Mouse (Mus musculus) megakaryocyte, adult 5-6 weeks (primary cell): Measurements from ENCODE around the gene Gata3. TPM values are rescaled to one million over a fixed set of nuclear protein-coding genes. Genes with fewer than 3 reads are reported as not detected.

Source experiments
- ATAC-seq: 2 replicates; pipeline ENCODE4 v1.8.0; 2016; ENCODE audit warnings: mild to moderate bottlenecking, inconsistent platforms; ENCODE audit not compliant: poor library complexity, severe bottlenecking
- total RNA-seq, 2 experiments: library from RNA; stranded (forward) in 1 of 2; stranded (reverse) in 1 of 2; fragments of 153-499, 151-499 nt in 1 of 2; fragments of 221-1000, 200-1000 nt in 1 of 2; gene quantifications; 2 replicates each; pipeline versions ENCODE4 v1.2.3 to v1.2.4; 2015 to 2017

Gata3 gene
- total RNA-seq, 2 experiments from 2014 or later: 0.45 to 1.2 TPM

DNA sequence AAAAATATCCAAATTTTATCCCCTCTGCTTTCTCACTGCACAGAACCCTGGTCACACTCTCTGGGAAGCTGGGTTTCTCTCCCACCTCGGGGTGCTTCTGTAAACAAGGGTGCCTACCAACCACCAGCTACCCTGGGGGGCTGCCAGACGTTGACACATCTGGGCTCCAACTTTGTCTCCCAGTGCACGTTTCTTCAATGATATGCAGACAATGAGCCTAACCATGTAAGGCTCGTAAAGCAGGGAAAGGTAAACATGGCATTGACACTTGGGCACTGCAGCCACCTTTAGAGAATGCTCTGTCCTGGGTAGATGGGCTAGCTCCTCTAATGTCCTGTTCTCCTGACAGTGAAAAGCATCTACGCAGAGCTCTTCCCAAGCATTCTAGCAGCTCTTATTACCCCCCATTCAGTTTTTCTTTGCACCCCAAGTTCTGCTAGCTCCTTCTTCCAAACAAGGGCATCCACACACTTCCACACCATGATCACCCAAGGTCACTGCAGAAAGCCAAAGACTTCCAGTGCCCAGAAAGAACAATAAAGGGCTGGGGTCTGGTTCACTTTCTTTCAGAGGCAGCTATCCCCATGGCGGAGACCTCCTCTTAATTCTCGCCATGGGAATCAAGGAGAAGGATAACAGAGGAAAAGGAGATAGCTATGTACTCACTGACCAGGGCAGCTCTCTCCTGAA is 2.8 kb downstream of the Gata3 start:
- no peak for ATAC-seq

DNA sequence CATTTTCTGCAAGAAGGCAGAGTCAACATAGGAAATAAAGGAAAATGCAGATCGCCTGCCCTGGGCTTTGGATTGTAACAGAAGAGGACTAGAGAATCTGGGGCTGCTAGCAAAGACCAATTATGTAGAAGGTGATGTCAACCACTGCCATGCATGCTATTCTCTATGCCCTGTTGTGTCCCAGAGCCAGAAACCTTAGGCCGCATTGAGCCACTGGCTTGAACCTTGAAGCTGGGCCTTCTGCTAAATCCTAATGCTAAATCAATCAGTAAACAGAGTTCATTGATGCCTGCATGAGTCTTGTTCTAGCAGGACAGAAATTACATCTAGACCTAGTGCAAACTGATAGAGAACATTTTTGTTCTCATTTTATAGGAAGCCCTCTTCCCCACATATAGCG is 3.8 kb downstream of the Gata3 start:
- ATAC-seq: no peak

DNA sequence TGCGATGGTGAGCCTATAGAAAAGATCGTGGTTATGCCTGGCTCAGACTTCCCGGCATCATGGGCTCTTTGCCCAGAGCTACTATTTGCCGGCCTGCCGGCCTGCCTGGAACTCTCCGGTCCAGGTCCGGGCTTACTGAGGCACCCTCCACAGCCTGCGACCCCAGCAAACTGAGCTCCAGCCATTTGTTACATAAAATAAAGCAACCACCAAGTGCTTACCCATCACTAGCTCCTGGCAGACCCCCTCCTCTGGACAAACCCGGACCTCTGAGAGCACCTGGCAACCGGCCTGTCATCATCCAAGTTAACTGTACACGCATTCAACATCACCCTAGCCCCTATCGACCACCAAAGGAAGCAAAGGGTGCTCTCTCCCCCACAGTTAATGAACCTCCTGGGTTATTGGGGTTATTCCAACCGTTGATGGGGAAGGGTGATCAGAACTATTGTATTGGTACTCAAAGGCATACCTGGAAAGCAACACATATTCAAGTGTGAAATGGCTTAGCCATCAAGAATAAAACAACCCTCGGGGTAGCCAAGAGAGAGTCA is 4.5 kb downstream of the Gata3 start:
- ATAC-seq: no peak

DNA sequence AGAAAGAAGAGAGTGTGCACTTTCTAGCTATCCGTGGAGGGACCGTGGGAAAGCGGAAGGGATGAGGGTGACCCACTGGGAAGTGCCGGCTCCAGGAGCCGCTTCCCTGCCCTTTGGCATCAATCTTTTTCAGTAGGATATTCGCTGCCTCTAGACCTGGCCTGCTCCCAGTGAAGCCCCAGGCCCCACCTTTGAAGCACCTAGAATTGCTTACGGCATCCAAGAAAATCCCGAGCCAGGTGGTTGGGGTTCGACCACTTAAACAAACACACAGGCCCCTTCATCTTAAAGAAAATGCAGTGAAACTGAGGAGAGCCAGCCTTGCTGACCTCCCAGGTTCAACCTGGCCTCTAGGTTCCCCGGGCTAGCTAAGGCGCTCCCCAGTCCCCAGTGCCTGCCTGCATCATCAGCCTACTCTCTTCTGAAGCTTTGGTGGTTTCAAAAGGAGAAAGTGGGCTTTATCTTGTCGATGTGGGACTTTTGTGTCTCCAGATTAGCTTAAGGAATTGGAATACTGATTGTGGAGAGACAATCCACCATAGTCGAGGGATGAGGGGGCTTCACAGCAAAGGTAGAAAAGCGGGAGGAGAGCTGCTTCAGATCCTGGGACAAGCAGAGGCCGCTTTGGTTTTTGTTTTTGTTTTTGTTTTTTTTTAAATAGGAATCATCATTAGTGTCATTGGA is 5.2 kb downstream of the Gata3 start:
- ATAC-seq: no peak

DNA sequence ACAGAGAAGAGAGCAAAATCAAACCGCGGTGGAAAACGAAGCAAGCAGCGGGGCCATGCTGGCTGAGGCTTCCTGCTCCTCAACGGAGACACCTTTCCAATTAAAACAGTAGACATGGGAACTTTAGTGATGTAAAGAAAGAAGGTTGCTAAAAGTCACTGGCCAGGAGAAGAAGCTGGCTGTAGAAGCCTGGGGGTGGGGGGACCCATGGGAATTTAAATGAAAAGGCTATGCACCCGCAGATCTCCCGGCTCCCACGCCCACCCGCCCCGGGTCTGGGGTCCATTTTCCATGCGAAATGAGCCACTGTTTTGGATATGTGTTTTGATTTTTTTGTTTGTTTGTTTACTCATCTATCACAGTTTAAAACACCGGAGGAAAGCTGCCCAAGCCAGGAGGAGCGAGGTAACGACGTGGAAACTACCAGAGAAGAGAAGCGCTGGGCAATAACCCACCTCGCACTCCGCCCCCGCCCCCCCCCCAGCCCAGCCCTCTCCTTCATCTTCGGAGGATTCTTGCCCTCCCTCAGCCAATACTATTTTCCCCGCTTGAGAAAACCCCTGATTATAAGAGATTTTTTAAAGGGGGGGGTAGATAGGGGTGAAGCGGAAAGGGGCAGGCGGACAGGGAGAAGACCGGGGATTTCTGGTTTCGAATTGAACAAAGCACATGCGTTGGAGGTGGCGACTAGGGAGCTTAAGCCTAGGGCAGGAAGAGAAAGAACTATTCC is 5.9 kb downstream of the Gata3 start:
- ATAC-seq: no peak

DNA sequence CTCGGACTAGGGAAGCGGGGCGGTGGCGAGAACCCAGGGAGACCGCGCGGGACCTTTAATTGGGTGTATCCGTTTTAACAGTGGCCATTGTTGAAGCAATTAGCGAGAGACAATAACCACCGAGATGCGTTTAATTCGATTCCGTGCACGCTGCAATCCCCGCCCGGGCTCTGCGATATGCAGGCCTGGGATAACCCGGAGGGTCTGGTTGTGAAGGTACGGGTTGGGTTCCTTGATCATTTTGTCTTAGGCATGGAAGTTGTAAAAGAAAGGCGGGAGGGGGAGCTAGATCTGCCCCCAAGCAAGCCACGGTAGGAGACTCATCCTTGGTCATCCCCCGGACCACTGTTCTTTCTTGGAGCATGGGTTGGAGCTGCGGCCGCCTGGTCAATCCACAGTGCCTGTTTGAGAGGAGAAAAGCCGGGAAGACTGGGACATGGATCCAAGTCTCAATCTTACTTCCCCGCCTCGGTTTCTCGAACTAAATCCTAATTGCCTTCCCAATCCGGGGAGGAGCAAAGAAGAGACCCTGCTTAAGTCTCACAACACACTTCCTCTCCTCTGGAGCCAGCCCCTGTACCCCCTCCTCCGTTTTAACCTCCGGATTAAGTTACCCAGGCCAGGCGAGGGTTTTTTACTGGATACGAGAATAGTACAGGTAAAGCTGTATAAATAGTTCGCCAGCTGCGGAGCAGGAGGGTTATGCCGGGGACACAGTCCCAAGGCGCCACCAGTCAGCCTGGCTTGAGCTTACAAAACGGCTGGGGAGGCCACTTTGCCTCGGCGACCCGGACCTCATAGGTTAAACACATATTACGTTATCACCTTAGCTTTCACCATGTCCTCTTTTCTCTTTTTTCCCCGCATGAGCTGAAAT is 6.7 kb downstream of the Gata3 start:
- no peak for ATAC-seq

DNA sequence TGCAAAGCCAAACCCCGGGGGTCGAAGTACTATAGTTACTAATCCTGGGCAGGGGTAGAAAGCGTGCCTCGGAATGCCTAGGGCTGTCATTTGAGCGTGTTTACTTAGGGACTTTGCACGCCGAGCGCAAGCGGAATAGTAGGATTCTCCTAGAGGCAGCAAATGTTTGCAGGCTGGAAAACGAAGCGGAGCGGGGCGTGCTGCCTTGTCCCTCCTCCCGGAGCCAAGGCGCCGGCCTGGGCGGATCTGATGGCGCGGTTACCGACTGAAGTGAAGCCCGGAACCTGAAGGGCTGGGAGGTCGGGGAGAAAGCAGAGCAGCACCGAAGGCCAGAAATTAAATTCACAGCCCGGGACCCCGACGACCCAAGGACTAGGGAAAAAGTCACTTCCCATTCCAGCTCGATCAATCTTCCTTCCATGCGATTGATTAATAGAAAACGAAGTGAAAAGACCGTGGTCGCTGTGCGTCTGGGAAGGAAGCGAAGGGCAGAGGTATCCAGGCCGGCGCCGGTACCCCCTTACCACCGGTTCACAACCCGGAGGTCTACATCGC is 7.4 kb downstream of the Gata3 start:
- no peak for ATAC-seq

DNA sequence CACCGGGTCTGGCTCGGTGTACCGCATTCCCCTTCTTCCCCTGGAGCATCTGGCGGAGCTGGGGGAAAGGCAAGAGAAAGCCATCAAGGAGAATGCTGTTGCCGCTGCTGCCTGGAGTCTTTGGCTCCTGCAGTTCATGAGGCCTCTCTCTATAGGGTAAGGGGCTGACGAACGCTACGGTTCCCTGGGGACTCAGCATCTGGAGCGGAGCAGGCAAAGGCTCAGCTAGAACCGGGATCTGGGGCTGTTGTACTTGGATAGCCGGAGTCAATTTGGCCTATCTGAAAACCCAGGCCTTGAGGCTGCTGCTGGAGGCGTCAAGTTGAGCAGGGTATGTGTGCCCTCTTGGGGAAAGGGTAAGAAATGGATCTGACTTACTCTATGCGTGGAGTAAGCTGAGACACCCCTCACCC is 8.2 kb downstream of the Gata3 start:
- no peak for ATAC-seq

DNA sequence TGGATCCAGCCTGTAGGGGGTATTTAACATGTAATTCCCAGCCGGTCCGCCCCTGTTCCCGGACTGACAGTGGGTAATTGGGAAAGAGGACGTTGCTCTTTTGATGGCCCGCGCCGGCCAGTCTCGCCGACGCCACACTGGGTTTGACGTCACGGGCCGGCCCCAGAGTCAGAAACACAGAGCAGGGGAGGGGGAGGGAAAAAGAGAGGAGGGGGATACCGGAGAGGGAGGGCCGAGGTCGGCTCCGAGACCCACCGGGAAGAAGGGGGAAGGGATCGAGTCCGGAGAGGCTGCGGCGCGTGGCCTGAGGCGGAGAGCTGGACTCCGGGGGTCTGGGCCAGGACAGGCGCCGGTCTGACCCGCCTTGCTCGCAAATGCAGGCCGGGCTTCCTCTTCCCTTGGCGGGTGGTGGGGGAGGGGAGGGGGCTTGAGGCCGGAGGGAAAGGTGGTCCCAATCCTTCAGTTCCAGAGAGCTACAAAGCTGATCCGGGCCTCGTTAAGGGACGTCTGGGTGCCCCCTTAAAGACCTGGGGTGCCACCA is 8.7 kb downstream of the Gata3 start, which contains the start of gene 4930412O13Rik:
Gene 4930412O13Rik, plus strand, starts transcription at position 202 of the 541 bp plus-strand sequence.
- no peak for ATAC-seq

DNA sequence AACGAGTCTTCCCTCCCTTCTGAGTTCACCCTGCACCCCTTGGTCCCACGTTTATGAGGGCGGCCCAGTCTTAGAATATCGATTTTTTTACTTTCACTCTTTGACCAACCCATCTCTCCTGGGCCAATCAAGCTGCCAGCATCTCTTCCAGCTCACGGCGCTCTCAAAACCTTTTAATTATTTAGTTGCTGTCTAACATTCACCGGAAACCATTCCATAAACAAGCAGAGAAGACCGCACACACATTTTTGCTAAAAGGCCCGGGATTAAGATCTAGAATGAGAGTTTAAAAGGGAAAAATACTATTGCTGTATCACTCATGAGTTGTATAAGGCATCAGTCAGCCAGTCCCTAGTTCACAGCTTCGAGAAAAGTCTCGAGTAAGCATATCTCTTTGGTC is 9.6 kb downstream of the Gata3 start:
- ATAC-seq: no peak

DNA sequence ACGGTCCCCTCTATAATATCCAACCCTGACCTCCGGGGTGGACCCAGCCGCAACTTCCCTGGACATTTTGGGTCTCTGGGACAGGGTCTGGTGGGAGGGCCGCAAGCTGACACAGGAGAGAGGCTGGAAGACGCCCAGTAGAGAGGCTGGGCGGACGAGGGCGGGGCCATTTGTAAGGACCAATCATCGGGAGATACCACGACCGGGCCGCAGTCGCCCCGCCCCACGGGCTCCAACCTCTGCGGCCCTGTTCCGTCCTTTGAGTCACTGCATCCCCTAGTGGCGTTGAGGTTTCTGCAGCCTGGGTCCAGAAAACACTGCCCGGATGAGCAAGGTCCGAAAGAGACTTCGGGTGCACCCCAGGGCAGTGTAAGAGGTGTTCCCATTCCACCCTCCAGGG is 10.3 kb downstream of the Gata3 start:
- ATAC-seq: peak; percentile 88

DNA sequence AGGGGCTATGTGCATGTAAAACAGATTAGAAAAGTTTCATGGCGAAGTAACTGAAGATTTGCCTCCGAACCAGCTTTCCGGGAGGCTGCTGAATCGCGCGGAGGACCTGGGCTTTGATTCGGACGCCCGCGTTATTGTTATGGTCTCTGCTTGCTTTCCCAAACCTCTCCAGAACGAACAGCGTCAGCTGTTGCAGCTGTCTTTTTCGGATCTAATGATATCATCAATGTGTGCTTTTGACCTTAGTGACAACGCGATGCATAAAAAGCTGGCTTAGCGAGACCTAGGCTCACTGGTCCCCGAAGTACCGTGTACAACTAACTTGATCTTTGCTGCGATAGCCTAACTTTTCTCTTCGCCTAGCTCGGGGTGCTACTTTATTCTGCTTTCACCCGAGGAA is 10.7 kb downstream of the Gata3 start:
- ATAC-seq: peak; percentile 20

DNA sequence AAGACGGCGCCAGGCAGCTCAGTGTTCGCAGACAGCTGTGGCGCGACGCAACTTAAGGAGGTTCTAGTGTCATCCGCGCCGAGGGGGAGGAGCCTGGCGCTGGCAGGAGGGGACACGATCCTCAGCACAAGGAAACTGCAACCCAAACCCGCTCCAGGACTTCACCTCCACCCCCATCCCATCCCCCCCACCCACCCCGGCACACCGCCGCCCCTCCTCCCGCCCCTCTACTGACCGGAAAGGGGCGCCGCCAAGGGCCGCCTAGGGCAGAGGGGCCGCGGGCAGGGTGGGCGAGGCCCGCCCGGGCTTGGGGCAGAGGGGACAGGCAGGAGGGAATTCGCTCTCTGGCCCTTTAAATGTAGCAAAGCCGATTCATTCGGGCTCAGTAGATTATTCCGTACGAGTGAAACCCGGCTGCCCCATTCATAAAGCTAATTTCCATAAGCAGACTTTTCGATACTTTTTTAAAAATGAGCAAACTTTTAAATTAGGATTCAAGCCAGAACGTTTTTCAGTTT is 11.2 kb downstream of the Gata3 start:
- ATAC-seq: peak; percentile 22; the same call in 1 of the 2 replicates

DNA sequence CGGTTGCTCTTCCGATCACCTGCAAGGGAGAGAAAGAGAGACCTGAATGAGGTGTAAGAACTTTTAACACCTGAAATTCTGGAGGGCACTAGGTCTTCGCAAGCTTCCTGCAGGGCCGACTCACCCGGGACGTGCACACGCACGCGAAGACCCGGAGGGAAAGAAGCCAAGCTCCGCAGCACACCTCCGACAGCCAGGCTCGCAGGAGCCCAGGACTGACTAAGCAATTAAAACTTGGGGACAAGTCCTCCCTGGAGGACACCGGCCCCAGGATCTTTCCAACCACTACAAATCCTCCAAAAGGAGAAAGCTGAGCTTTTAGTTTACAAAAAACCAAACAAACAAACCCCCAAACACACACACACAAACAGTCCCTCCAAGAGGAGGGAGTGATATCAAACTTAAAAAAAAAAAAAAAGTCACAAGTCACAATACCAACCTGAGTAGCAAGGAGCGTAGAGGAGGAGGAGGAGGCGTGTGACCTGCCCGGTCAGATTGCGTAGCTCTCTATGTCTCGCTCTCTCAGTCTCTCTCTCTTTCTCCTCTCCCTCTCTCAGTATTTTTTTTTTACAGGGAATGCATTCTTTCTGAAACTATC is 11.8 kb downstream of the Gata3 start:
- ATAC-seq: no peak

DNA sequence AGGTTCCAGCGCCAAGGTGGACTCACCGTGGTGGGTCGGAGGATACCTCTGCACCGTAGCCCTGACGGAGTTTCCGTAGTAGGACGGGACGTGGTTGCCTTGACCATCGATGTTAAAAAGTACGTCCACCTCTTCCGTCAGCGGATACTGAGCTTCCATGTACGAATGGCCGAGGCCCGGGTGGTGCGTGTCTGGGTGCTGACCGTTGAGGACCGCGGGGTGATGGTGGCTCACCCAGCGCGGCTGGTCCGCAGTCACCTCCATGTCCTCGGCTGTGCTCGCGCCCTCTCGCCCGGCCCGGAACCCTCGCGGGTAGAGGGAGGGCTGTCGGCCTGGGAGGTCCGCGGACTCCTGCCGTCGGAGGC is 12.5 kb downstream of the Gata3 start:
- ATAC-seq: no peak

DNA sequence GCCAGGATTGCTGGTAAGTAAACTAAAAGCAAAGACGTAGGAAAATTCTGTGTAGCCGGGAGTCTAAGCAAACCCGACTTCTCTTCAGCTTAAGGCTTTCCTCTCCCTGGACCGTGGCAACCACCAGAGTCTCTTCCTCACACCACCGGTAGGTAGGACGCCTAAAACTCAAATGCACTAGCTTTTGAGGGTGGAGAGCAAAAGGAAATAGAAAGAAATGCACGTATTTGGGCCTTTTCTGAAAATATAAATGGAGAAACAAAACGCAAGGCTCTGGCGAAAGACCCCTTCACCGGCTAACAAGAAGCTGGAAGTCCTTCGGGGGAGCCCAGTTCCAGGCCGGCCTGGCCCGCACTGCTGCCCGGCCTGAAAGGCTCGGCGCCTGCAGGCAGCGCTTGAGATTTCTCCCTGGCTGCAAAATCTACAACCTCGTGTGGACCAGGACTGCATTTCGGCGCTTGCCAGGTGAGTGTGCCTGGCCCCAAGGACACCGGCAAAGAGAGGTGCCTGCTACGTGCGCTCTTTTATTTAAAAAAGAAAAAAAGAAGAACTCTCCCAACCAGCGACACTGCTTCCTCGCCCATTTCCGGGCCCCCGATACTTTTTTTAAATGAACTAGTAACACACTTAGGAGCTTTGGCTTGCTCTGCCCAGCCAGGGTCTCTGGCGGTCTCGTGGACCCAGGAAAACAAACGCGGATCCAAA is 13.1 kb downstream of the Gata3 start:
- ATAC-seq: no peak

DNA sequence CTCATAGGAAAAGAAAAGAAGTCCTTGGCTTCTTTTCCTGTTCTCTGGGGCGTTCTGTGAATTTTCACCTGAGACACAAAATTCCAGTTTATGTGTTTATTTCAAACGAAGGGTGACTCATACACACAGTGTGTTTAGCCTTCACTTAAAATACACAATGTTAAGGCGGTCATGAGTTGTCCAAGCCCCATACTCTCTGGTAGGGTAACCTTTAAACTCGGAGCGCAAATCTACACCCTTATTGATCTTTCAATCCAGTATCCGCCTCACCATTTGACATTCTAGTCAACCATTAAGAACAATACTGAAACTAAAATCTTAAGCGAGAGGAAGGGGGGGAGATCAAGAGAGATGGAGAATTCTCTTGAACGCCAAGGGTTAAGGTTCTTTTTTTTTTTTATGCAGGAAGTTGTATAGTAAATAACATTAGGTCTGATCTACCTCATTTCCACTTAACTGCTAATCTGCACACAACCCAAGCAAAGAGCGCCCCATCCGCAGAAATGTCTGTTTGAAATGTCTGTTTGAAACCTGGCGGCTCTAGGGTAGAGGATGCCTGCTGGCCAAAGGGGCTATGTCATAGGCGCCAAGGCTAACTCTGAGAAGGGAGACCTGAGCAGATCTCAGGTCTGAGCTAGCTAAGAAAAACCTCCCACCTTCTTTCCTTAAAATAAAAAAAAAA is 14.0 kb downstream of the Gata3 start:
- ATAC-seq: no peak

DNA sequence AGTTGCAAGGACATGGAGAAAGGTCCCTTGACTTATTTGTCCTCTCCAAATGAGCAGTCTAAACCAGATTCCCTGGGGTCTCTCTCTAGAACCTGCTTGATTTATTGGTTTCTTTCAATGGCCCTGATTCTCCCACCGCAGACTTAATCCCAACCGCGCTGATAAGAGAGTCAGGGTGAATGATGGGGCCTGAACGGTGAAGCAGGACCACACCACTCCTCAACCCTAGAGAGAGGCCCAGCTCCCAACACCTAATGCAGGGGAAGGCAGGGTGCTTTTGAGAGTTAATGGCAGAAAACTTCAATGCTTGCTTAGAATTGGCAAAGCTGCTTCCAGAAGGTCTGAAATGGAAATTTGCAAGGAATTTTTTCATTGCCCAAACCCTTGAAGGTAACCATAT is 14.6 kb downstream of the Gata3 start:
- no peak for ATAC-seq
